Mouse (Mus musculus) natural killer cell, adult 2 months (primary cell): ENCODE measurements around the gene Kctd12b.
"Not testable (repeated sequence)": the region's sequence is repeated elsewhere in the genome, so short reads cannot be mapped to it uniquely, and the experiment has no call there.

ENCODE experiments used
- DNase-seq, 2 experiments: peaks; one replicate each; pipeline ENCODE4 v3.0.0; 2022; ENCODE audit warnings: low spot score in 2 of 2

Gene Kctd12b

GRCm38 (mm10) chrX:153695782-153696395 lies at the start of gene Kctd12b:
Gene Kctd12b, minus strand, starts transcription at chrX:153696391.
- DNase-seq, result no peak

- no peak for DNase-seq
These were observed 46.3 kb upstream of the Kctd12b start for GRCm38 (mm10) chrX:153742493-153742892.

GRCm38 (mm10) chrX:153735697-153736096 lies 39.5 kb upstream of the Kctd12b start:
- no peak for DNase-seq

- DNase-seq, result no peak
These were observed 28.2 kb upstream of the Kctd12b start for GRCm38 (mm10) chrX:153724400-153724799.

GRCm38 (mm10) chrX:153723110-153723916 lies 27.1 kb upstream of the Kctd12b start, which contains the start of gene Nbdy:
Gene Nbdy, plus strand, starts transcription at chrX:153723590.
- DNase-seq, result peak; percentile 12 to 16

GRCm38 (mm10) chrX:153719602-153720001 lies 23.4 kb upstream of the Kctd12b start:
- DNase-seq, result peak in 1 of 2 experiments; percentile 16

GRCm38 (mm10) chrX:153716716-153717115 lies 20.5 kb upstream of the Kctd12b start:
- no peak for DNase-seq

GRCm38 (mm10) chrX:153707735-153708134 lies 11.5 kb upstream of the Kctd12b start:
- no peak for DNase-seq

- DNase-seq, result no peak
These were observed 4.3 kb upstream of the Kctd12b start for GRCm38 (mm10) chrX:153700463-153700862.

- not testable (repeated sequence) for DNase-seq
These were observed 28.0 kb downstream of the Kctd12b start for GRCm38 (mm10) chrX:153668233-153668632.

- no peak for DNase-seq
These were observed 31.3 kb downstream of the Kctd12b start for GRCm38 (mm10) chrX:153664903-153665302.

GRCm38 (mm10) chrX:153656949-153657348 lies 39.2 kb downstream of the Kctd12b start:
- DNase-seq, result no peak

- DNase-seq, result peak in 1 of 2 experiments; percentile 0
These were observed 55.6 kb downstream of the Kctd12b start for GRCm38 (mm10) chrX:153640615-153641014.

GRCm38 (mm10) chrX:153636247-153636646 lies 59.9 kb downstream of the Kctd12b start:
- DNase-seq, result no peak
